Mouse (Mus musculus): ENCODE measurements at regions not wholly inside any gene's neighbourhood (a gene's known extent, or its start where the extent isn't known, plus 50 kb on each side); places are given as distances from the start of the nearest gene placed in this dataset.

GRCm38 (mm10) chr7:138551629-138552028 lies 154.1 kb upstream of the Tcerg1l start:
- TF ChIP-seq CTCF (IDR thresholded peaks at IDR 0.05; ENCODE audit: insufficient read depth, low read length) (no peak), POLR2A (IDR thresholded peaks at IDR 0.05; ENCODE audit: borderline replicate concordance, extremely low read depth, low read depth, low read length) (no peak)

Measured in lung, adult 2 months (tissue).